In genomic region chr2:139725328-139725727, GRCm38 (mm10) we compare ENCODE assay signal across 23 mouse cellular contexts. TPM values are rescaled to one million over a fixed set of nuclear protein-coding genes. Genes with fewer than 3 reads are reported as not detected.
DNase-seq lines count a peak whose midpoint lies in the region; ATAC-seq and TF ChIP-seq lines count a peak whose summit lies in the region.
"Had no signal": no experiment of that assay in that cellular context is flagged by ENCODE, and none has a peak within 500 bp of the region (broad histone marks: within the 10 kb centered on the region; RNA-seq: fewer than 3 reads in every experiment).

No protein-coding gene starts in this region.

- H3K9ac ChIP-seq in neural tube, embryonic 15.5 days (replicated peaks), result no peak overlapping the region
- H3K9ac ChIP-seq: forebrain, embryonic 13.5 days; heart, embryonic 15.5 days; hindbrain, embryonic 15.5 days; kidney, embryonic 15.5 days; lung, embryonic 14.5 days; midbrain, embryonic 15.5 days; neural tube, embryonic 13.5 days; stomach, embryonic 15.5 days had no signal

- H3K27ac ChIP-seq in neural tube, embryonic 15.5 days (replicated peaks), result no peak overlapping the region
- H3K27ac ChIP-seq: forebrain, embryonic 13.5 days; gastrocnemius, adult 2 months; heart, embryonic 15.5 days; hindbrain, embryonic 15.5 days; kidney, embryonic 15.5 days; midbrain, embryonic 15.5 days; neural tube, embryonic 13.5 days; stomach, embryonic 15.5 days had no signal

- H3K4me2 ChIP-seq in neural tube, embryonic 15.5 days, result no peak overlapping the region
- H3K4me2 ChIP-seq: forebrain, embryonic 13.5 days; heart, embryonic 15.5 days; hindbrain, embryonic 15.5 days; kidney, embryonic 15.5 days; lung, embryonic 14.5 days; midbrain, embryonic 15.5 days; neural tube, embryonic 13.5 days; stomach, embryonic 15.5 days had no signal

- no peak overlapping the region for H3K4me3 ChIP-seq in lung, adult 2 months (replicated peaks; ENCODE audit: extremely low read depth, low read depth, low read length)
- H3K4me3 ChIP-seq in E14TG2a.4 (replicated peaks; ENCODE audit: low read length), result no peak overlapping the region
- H3K4me3 ChIP-seq in neural tube, embryonic 15.5 days (replicated peaks), result no peak overlapping the region
- H3K4me3 ChIP-seq: forebrain, embryonic 13.5 days; gastrocnemius, adult 2 months; heart, embryonic 15.5 days; hindbrain, embryonic 15.5 days; kidney, embryonic 15.5 days; midbrain, embryonic 15.5 days; myocyte; neural tube, embryonic 13.5 days; stomach, embryonic 15.5 days had no signal

- TF ChIP-seq CTCF in lung, adult 2 months (IDR thresholded peaks at IDR 0.05; ENCODE audit: insufficient read depth, low read length), result peak; percentile 22; the same call in 1 of the 2 replicates
- peak; percentile 19 for TF ChIP-seq CTCF in E14TG2a.4 (conservative IDR thresholded peaks at IDR 0.05; ENCODE audit: low read length)

- no peak for ATAC-seq in CD4-positive, CD25-positive, alpha-beta regulatory T cell, adult 4 months
- no peak for ATAC-seq in neural tube, embryonic 15.5 days (ENCODE audit: low FRiP score)
- ATAC-seq: intestine, embryonic 16.5 days; midbrain, embryonic 15.5 days had no signal

- peaks cover 3% of the 10 kb centered on the region; the same call in 1 of the 2 replicates for H3K4me1 ChIP-seq in lung, adult 2 months (ENCODE audit: control insufficient read depth, insufficient read depth, low read length)
- H3K4me1 ChIP-seq in E14TG2a.4 (replicated peaks; ENCODE audit: low read depth, low read length), result no peaks in the 10 kb centered on the region
- peaks cover 6% of the 10 kb centered on the region; the same call in 1 of the 2 replicates for H3K4me1 ChIP-seq in neural tube, embryonic 15.5 days
- H3K4me1 ChIP-seq: heart, embryonic 15.5 days; hindbrain, embryonic 15.5 days; midbrain, embryonic 15.5 days had no signal

- no peaks in the 10 kb centered on the region for H3K9me3 ChIP-seq in E14TG2a.4 (ENCODE audit: low read length)
- H3K9me3 ChIP-seq in neural tube, embryonic 15.5 days (replicated peaks), result no peaks in the 10 kb centered on the region
- H3K9me3 ChIP-seq: forebrain, embryonic 13.5 days; heart, embryonic 15.5 days; hindbrain, embryonic 15.5 days; kidney, embryonic 15.5 days; midbrain, embryonic 15.5 days; neural tube, embryonic 13.5 days; stomach, embryonic 15.5 days had no signal

- no peaks in the 10 kb centered on the region for H3K27me3 ChIP-seq in E14TG2a.4 (ENCODE audit: insufficient read depth, low read length)
- no peaks in the 10 kb centered on the region for H3K27me3 ChIP-seq in neural tube, embryonic 15.5 days (replicated peaks)
- H3K27me3 ChIP-seq: forebrain, embryonic 13.5 days; heart, embryonic 15.5 days; hindbrain, embryonic 15.5 days; kidney, embryonic 15.5 days; midbrain, embryonic 15.5 days; neural tube, embryonic 13.5 days; stomach, embryonic 15.5 days had no signal

- WGBS in lung, adult 2 months, result 68% methylated on average over 3 of the region's 3 CpGs
- 80% methylated on average over 3 of the region's 3 CpGs for WGBS in neural tube, embryonic 15.5 days

- no peak for TF ChIP-seq POLR2A in lung, adult 2 months (IDR thresholded peaks at IDR 0.05; ENCODE audit: borderline replicate concordance, extremely low read depth, low read depth, low read length)

- DNase-seq in CD4-positive, CD25-positive, alpha-beta regulatory T cell, adult 2 months (ENCODE audit: low read depth, low spot score), result peak; percentile 5
- DNase-seq in lung, adult 2 months, result no peak
- DNase-seq in lung, adult 18-20 months, result no peak
- peak; percentile 2 for DNase-seq in induced T-regulatory cell, adult 2 months (ENCODE audit: low read depth)
- DNase-seq: adrenal gland, postnatal 36 days; cerebellum, adult 9-10 months; gastrocnemius, adult 2 months; heart, postnatal 4 days; lung, embryonic 14.5 days; lung, postnatal 4 days; thymus, adult 2 months had no signal

- no peaks in the 10 kb centered on the region for H3K36me3 ChIP-seq in E14TG2a.4 (ENCODE audit: insufficient read depth, low read length)
- H3K36me3 ChIP-seq in neural tube, embryonic 15.5 days, result no peaks in the 10 kb centered on the region
- H3K36me3 ChIP-seq: heart, embryonic 15.5 days; hindbrain, embryonic 15.5 days; kidney, embryonic 15.5 days; midbrain, embryonic 15.5 days; neural tube, embryonic 13.5 days; stomach, embryonic 15.5 days had no signal

RNA-seq across cellular contexts. Expression of gene Ism1, which starts 47.4 kb away (rescaled TPM):
- under 1 TPM in 1 of 2 experiments, not detected in 1; 0.26 TPM for polyA plus RNA-seq in CD4-positive, CD25-positive, alpha-beta regulatory T cell, adult 4 months (2017; shearing (Covaris generic))
- 40.4 and 57.4 TPM in 2 replicates for polyA plus RNA-seq in lung, adult 2 months (2012; rRNA removed)
- 0.88 and 1.0 TPM in 2 replicates for polyA plus RNA-seq in neural tube, embryonic 15.5 days (2015; fragmentation: Nextera tagmentation; extraction: Ambion mirVana)
- polyA plus RNA-seq: myocyte had no signal

Comparison
In these comparisons a context has a peak if more than half of its experiments do, and no peak if none do; other contexts are left out.
1. DNase-seq: peak in CD4-positive, CD25-positive, alpha-beta regulatory T cell, adult 2 months (single experiment) and induced T-regulatory cell, adult 2 months (single experiment); none in lung, adult 2 months (single experiment) and lung, adult 18-20 months (0 of 2).
2. RNA of gene Ism1, which starts 47.4 kb away (polyA plus RNA-seq): 40.4 to 57.4 TPM in lung, adult 2 months; 0.88 to 1.0 TPM in neural tube, embryonic 15.5 days and 0.26 TPM in CD4-positive, CD25-positive, alpha-beta regulatory T cell, adult 4 months; every median in the first group is over 10 times any median in the second.